Mouse (Mus musculus) E14TG2a.4 (cell line): ENCODE data around the gene Shisa9.

ENCODE experiments used
- H3K27me3 ChIP-seq: 2 replicates; pipeline ENCODE4 v1.6.1; 2014; ENCODE audit warnings: low read length, control low read depth; ENCODE audit not compliant: insufficient read depth
- H3K36me3 ChIP-seq: 2 replicates; pipeline ENCODE4 v1.6.1; 2014; ENCODE audit warnings: low read length, control low read depth; ENCODE audit not compliant: insufficient read depth
- H3K4me1 ChIP-seq: replicated peaks from 2 replicates; pipeline ENCODE4 v1.6.1; 2014; ENCODE audit warnings: low read depth, low read length, control low read depth
- H3K4me3 ChIP-seq: replicated peaks from 2 replicates; pipeline ENCODE4 v1.5.1; 2014; ENCODE audit warnings: mild to moderate bottlenecking, low read length
- H3K9me3 ChIP-seq: 2 replicates; pipeline ENCODE4 v1.6.1; 2014; ENCODE audit warnings: low read length, control low read depth
- CTCF ChIP-seq: conservative IDR thresholded peaks from 2 replicates; pipeline ENCODE4 v1.5.1; 2014; ENCODE audit warnings: low read length
- NANOG ChIP-seq: IDR thresholded peaks from 2 replicates; pipeline ENCODE4 v1.6.1; 2014; ENCODE audit warnings: borderline replicate concordance, low read length, mixed read lengths
- POU5F1 ChIP-seq: IDR thresholded peaks from 2 replicates; pipeline ENCODE4 v1.6.1; 2014; ENCODE audit warnings: low read length, borderline replicate concordance

Shisa9 gene

DNA sequence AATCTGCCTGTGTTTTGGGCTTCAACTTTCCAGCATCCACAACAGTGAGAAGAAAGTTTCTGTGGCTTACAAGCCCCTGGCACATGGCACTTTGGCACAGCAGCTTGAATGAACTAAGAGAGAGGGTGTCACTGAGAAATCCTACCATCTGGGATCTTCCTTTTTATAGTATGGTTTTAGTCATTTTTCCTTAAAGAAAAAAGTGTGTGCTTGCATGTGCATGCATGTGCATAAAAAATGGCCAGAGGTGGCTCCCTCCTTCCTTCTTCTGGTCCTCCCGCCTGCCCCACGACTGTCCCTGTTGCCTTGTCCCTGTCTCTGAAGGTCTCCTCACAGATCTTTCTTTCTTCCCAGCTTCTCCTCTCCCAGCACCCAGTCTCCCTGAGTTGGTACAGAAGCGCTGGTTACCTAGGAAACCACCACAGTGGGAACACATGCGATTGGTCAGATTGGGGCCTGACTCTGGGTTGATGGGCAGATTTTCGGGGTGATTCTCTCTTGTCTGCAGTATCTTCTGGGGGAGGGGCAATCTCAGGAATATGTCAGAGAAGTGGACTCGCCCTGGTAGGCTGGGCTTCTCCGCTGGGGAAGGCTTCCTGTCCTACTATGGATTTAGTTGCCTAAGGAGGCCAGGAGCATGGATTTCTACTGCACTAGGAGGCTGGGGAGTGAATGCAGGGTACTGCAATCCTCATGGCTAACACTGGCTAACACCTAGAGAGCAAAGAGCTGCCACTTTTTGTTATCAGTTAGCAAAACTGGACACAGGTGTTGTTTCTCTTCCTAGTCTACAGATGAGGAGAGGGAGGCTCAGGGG, 131.3 kb downstream of the Shisa9 start:
- no peaks in the 10 kb centered on the region for H3K36me3 ChIP-seq
- TF ChIP-seq NANOG (no peak), POU5F1 (no peak), CTCF (no peak)
- no peaks in the 10 kb centered on the region for H3K4me1 ChIP-seq
- H3K4me3 ChIP-seq = no peak overlapping the region
- no peaks in the 10 kb centered on the region for H3K9me3 ChIP-seq
- H3K27me3 ChIP-seq = no peaks in the 10 kb centered on the region; the same call in 1 of the 2 replicates

DNA sequence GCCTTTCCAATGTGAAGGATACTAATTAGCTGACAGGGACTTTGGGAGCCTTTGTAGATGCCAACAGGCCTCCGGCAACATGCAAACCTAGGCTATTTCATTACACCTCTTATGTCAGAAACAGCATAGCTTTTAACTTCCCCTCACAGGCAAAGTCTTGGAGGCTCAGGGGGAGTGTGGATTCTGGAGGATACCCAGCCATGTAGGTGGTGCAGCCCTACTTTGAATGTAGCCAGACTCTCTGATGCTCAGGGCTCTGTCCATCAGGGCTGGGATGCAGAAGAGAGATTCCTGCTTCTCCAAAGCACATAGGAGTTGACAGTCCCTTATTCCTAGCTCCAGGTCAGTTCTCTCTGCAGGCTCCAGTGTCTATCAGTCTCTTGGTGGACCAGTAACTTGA, 133.0 kb downstream of the Shisa9 start:
- H3K9me3 ChIP-seq = no peaks in the 10 kb centered on the region
- no peaks in the 10 kb centered on the region for H3K4me1 ChIP-seq
- no peak overlapping the region for H3K4me3 ChIP-seq
- H3K36me3 ChIP-seq = no peaks in the 10 kb centered on the region
- no peaks in the 10 kb centered on the region; the same call in 1 of the 2 replicates for H3K27me3 ChIP-seq
- TF ChIP-seq NANOG = no peak
- TF ChIP-seq POU5F1 = no peak
- no peak for TF ChIP-seq CTCF

DNA sequence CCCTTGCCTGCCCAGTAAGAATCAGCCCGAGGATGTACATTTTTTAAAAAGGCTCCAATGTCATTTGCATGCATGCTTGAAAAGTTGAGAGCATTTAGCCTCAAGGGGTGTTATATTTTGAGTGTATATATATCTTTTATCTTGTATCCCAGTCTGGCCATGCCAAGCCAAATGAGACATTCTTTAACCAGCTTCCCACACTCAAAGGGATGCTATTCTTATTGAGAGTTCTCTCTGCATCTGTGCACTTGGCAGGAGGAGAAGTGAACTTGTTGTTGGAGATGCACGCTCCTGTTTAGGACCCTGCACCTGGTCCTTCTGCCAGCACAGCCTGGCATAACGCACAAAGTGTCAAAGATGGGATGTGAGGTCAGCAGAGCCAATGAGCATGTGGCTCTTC, 135.6 kb downstream of the Shisa9 start:
- no peaks in the 10 kb centered on the region for H3K9me3 ChIP-seq
- no peak for TF ChIP-seq NANOG
- TF ChIP-seq CTCF = no peak
- no peak for TF ChIP-seq POU5F1
- no peaks in the 10 kb centered on the region for H3K27me3 ChIP-seq
- H3K4me3 ChIP-seq = no peak overlapping the region
- H3K36me3 ChIP-seq = no peaks in the 10 kb centered on the region
- no peaks in the 10 kb centered on the region for H3K4me1 ChIP-seq

DNA sequence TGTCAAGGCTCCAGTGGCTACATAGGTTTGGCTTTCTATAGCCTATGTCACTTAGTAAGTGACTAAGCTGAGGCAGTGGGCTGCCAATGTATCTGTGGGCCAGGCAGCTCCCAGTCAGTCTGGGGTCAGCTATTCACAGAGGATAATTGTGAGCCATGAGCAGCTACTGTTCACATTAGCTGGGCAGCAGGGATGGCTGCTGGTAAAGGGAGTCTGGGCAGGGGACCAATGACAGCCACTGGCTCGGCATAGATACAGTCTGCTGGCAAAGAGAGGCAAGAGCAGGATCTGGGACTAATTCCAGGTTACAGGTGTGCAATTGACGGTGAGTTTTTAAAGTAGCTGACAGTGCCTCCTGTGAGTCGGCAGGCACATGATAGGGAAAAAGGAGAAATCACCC, 145.9 kb downstream of the Shisa9 start:
- Histone ChIP-seq H3K4me1 (0 out of 2 replicates have a peak, but pooled peaks cover 4% of the 10 kb centered on the region), H3K4me3 (no peak overlapping the region), H3K36me3 (no peaks in the 10 kb centered on the region), H3K9me3 (0 out of 2 replicates have a peak, but pooled peaks cover 4% of the 10 kb centered on the region), H3K27me3 (no peaks in the 10 kb centered on the region)
- TF ChIP-seq POU5F1 (no peak), NANOG (no peak), CTCF (no peak)

DNA sequence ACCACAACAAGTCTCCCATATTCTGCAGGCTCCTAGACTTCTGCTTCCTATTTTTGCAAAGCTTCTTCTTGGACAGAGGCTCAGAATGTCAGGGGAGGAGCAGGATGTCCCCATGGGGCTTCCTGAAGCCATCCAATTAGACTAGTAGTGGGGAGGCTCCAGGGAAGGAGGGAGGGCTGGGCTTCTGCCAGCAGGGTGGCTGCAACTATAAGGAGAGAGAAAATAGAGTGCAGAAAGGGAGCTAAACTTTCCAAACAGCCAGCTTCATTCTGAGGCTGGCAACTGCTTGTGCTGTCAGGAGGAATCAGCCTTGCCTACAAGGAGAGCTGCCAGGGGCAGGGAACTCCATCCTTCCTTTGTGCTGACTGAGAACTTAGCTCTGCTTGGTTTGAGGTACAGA, 162.8 kb downstream of the Shisa9 start:
- Histone ChIP-seq H3K4me1 (no peaks in the 10 kb centered on the region), H3K36me3 (no peaks in the 10 kb centered on the region), H3K27me3 (no peaks in the 10 kb centered on the region), H3K9me3 (no peaks in the 10 kb centered on the region), H3K4me3 (no peak overlapping the region)
- no peak for TF ChIP-seq POU5F1
- TF ChIP-seq NANOG = no peak
- TF ChIP-seq CTCF = no peak

DNA sequence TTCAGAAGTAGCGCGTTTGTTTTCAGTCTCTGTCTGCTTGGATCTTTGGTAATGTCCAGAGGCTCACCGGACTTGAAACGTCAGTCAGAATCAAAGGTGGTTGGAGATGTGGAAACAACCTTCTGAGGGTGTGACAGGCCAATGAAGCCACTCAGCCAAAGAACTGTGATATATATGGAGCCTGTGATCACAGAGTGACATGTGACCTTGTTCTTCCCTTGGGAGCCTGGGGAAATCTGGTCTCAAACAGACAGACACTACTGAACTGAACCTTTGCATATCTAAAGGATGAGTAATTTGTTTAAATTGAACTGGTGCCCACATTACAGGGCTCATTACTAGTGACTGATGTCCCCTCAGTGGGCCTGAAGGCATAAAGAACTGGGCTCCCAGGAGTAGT, 168.1 kb downstream of the Shisa9 start:
- no peaks in the 10 kb centered on the region for H3K9me3 ChIP-seq
- H3K4me3 ChIP-seq = no peak overlapping the region
- H3K4me1 ChIP-seq = no peaks in the 10 kb centered on the region
- H3K27me3 ChIP-seq = no peaks in the 10 kb centered on the region
- TF ChIP-seq NANOG = no peak
- TF ChIP-seq POU5F1 = no peak
- TF ChIP-seq CTCF = no peak
- no peaks in the 10 kb centered on the region for H3K36me3 ChIP-seq

DNA sequence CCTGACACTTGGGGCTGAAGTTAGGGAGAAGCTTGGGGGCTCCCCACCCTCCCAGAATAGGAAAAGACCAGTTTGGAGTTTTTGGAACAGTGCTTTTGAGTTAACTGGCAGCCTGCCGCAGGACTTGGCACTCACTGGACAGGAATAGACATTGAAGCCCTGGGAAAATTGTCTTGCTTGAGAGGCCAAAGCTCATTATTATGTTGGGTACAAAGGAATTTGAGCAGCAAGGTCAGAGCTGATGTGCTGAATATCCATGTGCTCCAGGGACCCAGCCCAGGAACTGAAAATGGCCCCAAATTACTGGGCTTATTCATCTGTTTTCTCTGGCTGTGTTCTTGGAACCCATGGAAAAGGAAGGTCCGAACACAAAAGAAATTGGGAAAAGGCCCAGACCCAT, 170.6 kb downstream of the Shisa9 start:
- Histone ChIP-seq H3K36me3 (no peaks in the 10 kb centered on the region), H3K4me3 (no peak overlapping the region), H3K9me3 (no peaks in the 10 kb centered on the region), H3K27me3 (no peaks in the 10 kb centered on the region), H3K4me1 (no peaks in the 10 kb centered on the region)
- TF ChIP-seq CTCF (no peak), NANOG (no peak), POU5F1 (no peak)

DNA sequence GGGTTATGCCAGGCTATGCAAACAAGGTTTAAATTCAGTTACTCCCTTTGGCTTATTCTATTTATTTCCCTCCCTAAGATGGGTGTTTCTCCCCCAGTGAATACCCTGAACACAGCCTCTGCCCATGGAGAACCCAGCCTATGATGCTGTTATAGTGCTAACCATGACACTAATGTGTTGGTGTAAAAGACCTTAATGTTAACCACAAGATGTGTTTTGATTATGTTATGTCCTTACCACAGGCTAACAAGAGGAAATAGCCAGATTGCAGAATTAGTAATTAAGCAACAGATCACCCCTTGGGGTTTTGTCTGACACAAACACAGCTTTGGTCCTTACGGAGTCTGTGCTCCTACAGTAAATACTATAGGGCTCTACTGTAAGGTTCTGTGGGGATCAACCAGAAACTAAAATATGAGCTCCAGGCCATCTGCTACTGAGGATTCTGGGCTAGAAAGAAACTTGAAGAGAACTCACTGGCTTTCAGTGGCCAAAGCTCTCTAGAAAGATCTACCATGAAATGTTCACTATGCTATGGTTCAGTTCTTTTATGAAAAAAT, 189.6 kb downstream of the Shisa9 start:
- Histone ChIP-seq H3K36me3 (no peaks in the 10 kb centered on the region), H3K4me1 (no peaks in the 10 kb centered on the region), H3K9me3 (no peaks in the 10 kb centered on the region), H3K4me3 (no peak overlapping the region), H3K27me3 (no peaks in the 10 kb centered on the region)
- TF ChIP-seq NANOG (no peak), CTCF (no peak), POU5F1 (no peak)
